ENCODE assay signal across 8 mouse cellular contexts in genomic region chr1:19241316-19241715, GRCm38 (mm10). TPM values are rescaled to one million over a fixed set of nuclear protein-coding genes. Genes with fewer than 3 reads are reported as not detected.
DNase-seq lines count a peak whose midpoint lies in the region; ATAC-seq and TF ChIP-seq lines count a peak whose summit lies in the region.

No protein-coding gene starts in this region.

- H3K27me3 ChIP-seq in heart, postnatal 0 days (ENCODE audit: control insufficient read depth, insufficient read depth, low read length): peaks cover 58% of the 10 kb centered on the region
- H3K27me3 ChIP-seq in embryonic facial prominence, embryonic 14.5 days (replicated peaks; ENCODE audit: control insufficient read depth, insufficient read depth, low read length): peaks cover 61% of the 10 kb centered on the region
- peaks cover 87% of the 10 kb centered on the region for H3K27me3 ChIP-seq in kidney, embryonic 15.5 days
- H3K27me3 ChIP-seq in neural tube, embryonic 12.5 days (replicated peaks): peaks cover 62% of the 10 kb centered on the region

- peak overlapping the region; percentile 43 for H3K4me2 ChIP-seq in heart, postnatal 0 days (ENCODE audit: low read depth, low read length)
- peak overlapping the region; percentile 55 for H3K4me2 ChIP-seq in embryonic facial prominence, embryonic 14.5 days (ENCODE audit: low read depth, low read length)
- peak overlapping the region; percentile 60 for H3K4me2 ChIP-seq in kidney, embryonic 15.5 days
- peak overlapping the region; percentile 59 for H3K4me2 ChIP-seq in neural tube, embryonic 12.5 days (replicated peaks)

- no peaks in the 10 kb centered on the region for H3K36me3 ChIP-seq in heart, postnatal 0 days (replicated peaks; ENCODE audit: control insufficient read depth, insufficient read depth, low read length)
- H3K36me3 ChIP-seq in embryonic facial prominence, embryonic 14.5 days (ENCODE audit: control insufficient read depth, insufficient read depth, low read length): no peaks in the 10 kb centered on the region
- H3K36me3 ChIP-seq in kidney, embryonic 15.5 days: no peaks in the 10 kb centered on the region
- no peaks in the 10 kb centered on the region for H3K36me3 ChIP-seq in neural tube, embryonic 12.5 days

- no peak for TF ChIP-seq EP300 in heart, postnatal 0 days (IDR thresholded peaks at IDR 0.05; ENCODE audit: low read depth)

- ATAC-seq in heart, postnatal 0 days (ENCODE audit: insufficient read depth, low read depth): no peak
- peak; percentile 80 for ATAC-seq in embryonic facial prominence, embryonic 14.5 days (ENCODE audit: low read depth)
- ATAC-seq in kidney, embryonic 15.5 days (replicated peaks; ENCODE audit: low FRiP score): peak; percentile 57
- 0 out of 2 replicates have a peak, but pooled peaks have one; percentile 27 for ATAC-seq in neural tube, embryonic 12.5 days (ENCODE audit: low FRiP score, low read depth)
- no peak for ATAC-seq in activated CD4-positive, CD25-positive, alpha-beta regulatory T cell, adult 4 months

- no peaks in the 10 kb centered on the region for H3K4me1 ChIP-seq in heart, postnatal 0 days (ENCODE audit: control insufficient read depth, insufficient read depth)
- H3K4me1 ChIP-seq in embryonic facial prominence, embryonic 14.5 days (ENCODE audit: control insufficient read depth, insufficient read depth, low read length): no peaks in the 10 kb centered on the region
- peaks cover 21% of the 10 kb centered on the region; the same call in 1 of the 2 replicates for H3K4me1 ChIP-seq in kidney, embryonic 15.5 days
- H3K4me1 ChIP-seq in neural tube, embryonic 12.5 days: peaks cover 16% of the 10 kb centered on the region; the same call in 1 of the 2 replicates

- no peaks in the 10 kb centered on the region for H3K9me3 ChIP-seq in heart, postnatal 0 days (replicated peaks; ENCODE audit: control insufficient read depth, low read length)
- no peaks in the 10 kb centered on the region for H3K9me3 ChIP-seq in embryonic facial prominence, embryonic 14.5 days (ENCODE audit: control insufficient read depth, low read length)
- no peaks in the 10 kb centered on the region for H3K9me3 ChIP-seq in kidney, embryonic 15.5 days (replicated peaks)
- H3K9me3 ChIP-seq in neural tube, embryonic 12.5 days: no peaks in the 10 kb centered on the region

- H3K9ac ChIP-seq in heart, postnatal 0 days (replicated peaks; ENCODE audit: low read depth, low read length): no peak overlapping the region
- peak overlapping the region; percentile 46 for H3K9ac ChIP-seq in embryonic facial prominence, embryonic 14.5 days (ENCODE audit: low read depth, low read length)
- H3K9ac ChIP-seq in kidney, embryonic 15.5 days: peak overlapping the region; percentile 18; the same call in 1 of the 2 replicates
- H3K9ac ChIP-seq in neural tube, embryonic 12.5 days: no peak overlapping the region

- under 1% methylated on average over 18 of the region's 20 CpGs for WGBS in heart, postnatal 0 days
- WGBS in embryonic facial prominence, embryonic 14.5 days: 0% methylated on average over 7 of the region's 20 CpGs
- whole genome bisulfite sequencing in kidney, embryonic 15.5 days: 1% methylated on average over 20 of the region's 20 CpGs
- WGBS in neural tube, embryonic 12.5 days: 1% methylated on average over 20 of the region's 20 CpGs

- no peak for TF ChIP-seq CTCF in heart, postnatal 0 days (IDR thresholded peaks at IDR 0.05; ENCODE audit: low read depth)

- H3K27ac ChIP-seq in heart, postnatal 0 days (ENCODE audit: low read depth): no peak overlapping the region
- H3K27ac ChIP-seq in embryonic facial prominence, embryonic 14.5 days (replicated peaks; ENCODE audit: low read depth, low read length): 0 out of 2 replicates have a peak overlapping the region, but pooled peaks have one; percentile 46
- 0 out of 2 replicates have a peak overlapping the region, but pooled peaks have one; percentile 52 for H3K27ac ChIP-seq in kidney, embryonic 15.5 days
- H3K27ac ChIP-seq in neural tube, embryonic 12.5 days: no peak overlapping the region

- peak overlapping the region; percentile 14 for H3K4me3 ChIP-seq in heart, postnatal 0 days (ENCODE audit: low read depth, low read length)
- H3K4me3 ChIP-seq in embryonic facial prominence, embryonic 14.5 days (ENCODE audit: low read depth, low read length): peak overlapping the region; percentile 36
- H3K4me3 ChIP-seq in kidney, embryonic 15.5 days (replicated peaks): peak overlapping the region; percentile 33
- peak overlapping the region; percentile 22 for H3K4me3 ChIP-seq in neural tube, embryonic 12.5 days

- DNase-seq in heart, postnatal 0 days (ENCODE audit: low spot score): no peak
- DNase-seq in heart, postnatal 4 days: no peak
- DNase-seq in embryonic facial prominence, embryonic 14.5 days (ENCODE audit: low spot score): peak; percentile 82
- no peak for DNase-seq in cerebellum, adult 9-10 months
- DNase-seq in ovary, postnatal 10 days (ENCODE audit: low spot score): no peak

RNA-seq across cellular contexts. Expression of gene Tfap2b, which starts 32.6 kb away (rescaled TPM):
- total RNA-seq in heart, postnatal 0 days (2014; rRNA removed; ENCODE audit: low replicate concordance): not detected in 2 replicates
- polyA plus RNA-seq in heart, postnatal 0 days (2015; fragmentation: Nextera tagmentation; extraction: Ambion mirVana): not detected in 2 replicates
- total RNA-seq in heart, postnatal 4 days (2021): not detected
- polyA plus RNA-seq in embryonic facial prominence, embryonic 14.5 days (2014; fragmentation: Nextera tagmentation; extraction: Ambion mirVana): 15.1 and 20.3 TPM in 2 replicates
- polyA plus RNA-seq in kidney, embryonic 15.5 days (2015; fragmentation: Nextera tagmentation; extraction: Ambion mirVana): 55.7 and 57.6 TPM in 2 replicates
- 78.6 and 88.6 TPM in 2 replicates for polyA plus RNA-seq in neural tube, embryonic 12.5 days (2016; fragmentation: Nextera tagmentation; extraction: Ambion mirVana)
- not detected for polyA plus RNA-seq in activated CD4-positive, CD25-positive, alpha-beta regulatory T cell, adult 4 months (2017; shearing (Covaris generic))

Comparison
In these comparisons a context has a peak if more than half of its experiments do, and no peak if none do; other contexts are left out.
1. ATAC-seq: peak in embryonic facial prominence, embryonic 14.5 days (single experiment), kidney, embryonic 15.5 days (single experiment) and neural tube, embryonic 12.5 days (single experiment); none in heart, postnatal 0 days (single experiment) and activated CD4-positive, CD25-positive, alpha-beta regulatory T cell, adult 4 months (single experiment).
2. H3K27ac ChIP-seq: peak in embryonic facial prominence, embryonic 14.5 days (single experiment) and kidney, embryonic 15.5 days (single experiment); none in heart, postnatal 0 days (single experiment) and neural tube, embryonic 12.5 days (single experiment).
3. H3K9ac ChIP-seq: peak in embryonic facial prominence, embryonic 14.5 days (single experiment) and kidney, embryonic 15.5 days (single experiment); none in heart, postnatal 0 days (single experiment) and neural tube, embryonic 12.5 days (single experiment).
4. RNA of gene Tfap2b, which starts 32.6 kb away (polyA plus RNA-seq): 78.6 to 88.6 TPM in neural tube, embryonic 12.5 days, 55.7 to 57.6 TPM in kidney, embryonic 15.5 days and 15.1 to 20.3 TPM in embryonic facial prominence, embryonic 14.5 days; not detected in heart, postnatal 0 days and not detected in activated CD4-positive, CD25-positive, alpha-beta regulatory T cell, adult 4 months; every median in the first group is over 10 times any median in the second.
5. Peak in every context shown above with its lines, with median percentiles within 50 percentile points of each other: H3K4me2 ChIP-seq and H3K4me3 ChIP-seq.